Mouse (Mus musculus): ENCODE data around the gene Gm1113. TPM values are rescaled to one million over a fixed set of nuclear protein-coding genes. Genes with fewer than 3 reads are reported as not detected.
A peak's percentile ranks its signal among the peaks of the same experiment; 100 is the strongest.

The Gm1113 gene
- total and polyA plus RNA-seq, 2 experiments from 2014 or later: not detected

GRCm38 (mm10) chr9:35556494-35557102, 38.5 kb upstream of the Gm1113 start:
- peaks cover 18% of the 10 kb centered on the region for H3K36me3 ChIP-seq (ENCODE audit: insufficient read depth)
- whole genome bisulfite sequencing: 68% methylated on average over 12 of the region's 12 CpGs
- H3K9me3 ChIP-seq (ENCODE audit: low read length): no peaks in the 10 kb centered on the region
- DNase-seq: no peak
- TF ChIP-seq CTCF (IDR thresholded peaks at IDR 0.05; ENCODE audit: low read depth): no peak
- ATAC-seq: no peak
- H3K9ac ChIP-seq: no peak overlapping the region
- no peak overlapping the region for H3K4me2 ChIP-seq (ENCODE audit: low read depth)
- peaks cover 8% of the 10 kb centered on the region; the same call in 1 of the 2 replicates for H3K4me1 ChIP-seq (ENCODE audit: insufficient read depth)
- H3K27me3 ChIP-seq (ENCODE audit: insufficient read depth, low read length): no peaks in the 10 kb centered on the region
- H3K4me3 ChIP-seq (ENCODE audit: low read depth, low read length): no peak overlapping the region
- no peak overlapping the region for H3K27ac ChIP-seq (ENCODE audit: low read depth, low read length)

GRCm38 (mm10) chr9:35548455-35548854, 30.4 kb upstream of the Gm1113 start:
- ATAC-seq (no peak), DNase-seq (no peak)
- no peak overlapping the region for H3K4me2 ChIP-seq (ENCODE audit: low read depth)
- no peak for TF ChIP-seq CTCF (IDR thresholded peaks at IDR 0.05; ENCODE audit: low read depth)
- H3K27me3 ChIP-seq (ENCODE audit: insufficient read depth, low read length): no peaks in the 10 kb centered on the region
- 84% methylated on average over 9 of the region's 9 CpGs for WGBS
- no peaks in the 10 kb centered on the region for H3K9me3 ChIP-seq (ENCODE audit: low read length)
- H3K27ac ChIP-seq (ENCODE audit: low read depth, low read length): no peak overlapping the region
- no peak overlapping the region for H3K9ac ChIP-seq
- no peak overlapping the region for H3K4me3 ChIP-seq (ENCODE audit: low read depth, low read length)
- H3K4me1 ChIP-seq (ENCODE audit: insufficient read depth): no peaks in the 10 kb centered on the region
- H3K36me3 ChIP-seq (ENCODE audit: insufficient read depth): peaks cover 34% of the 10 kb centered on the region

- WGBS: 83% methylated on average over 9 of the region's 9 CpGs
Observed at GRCm38 (mm10) chr9:35546745-35547144, 28.7 kb upstream of the Gm1113 start.

DNA sequence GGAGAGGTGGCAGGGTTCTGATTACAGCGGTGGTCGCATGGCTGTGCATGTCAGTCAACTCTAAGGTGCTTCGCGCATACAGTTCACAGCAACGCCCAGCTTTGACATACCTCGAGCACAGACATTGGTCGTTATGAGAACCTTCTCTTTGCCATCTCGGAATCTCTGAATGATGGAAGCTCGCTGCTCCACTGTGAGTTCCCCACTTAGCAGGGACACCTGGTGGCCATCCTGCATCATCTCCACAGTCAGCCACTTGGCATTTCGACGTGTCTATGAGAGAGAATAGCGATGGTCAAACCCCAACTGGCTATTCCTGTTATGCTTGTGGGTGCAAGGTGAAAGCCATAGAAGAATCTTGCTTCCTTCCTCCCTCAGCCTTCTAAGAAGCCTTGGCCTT, 27.6 kb upstream of the Gm1113 start:
- ATAC-seq: 0 out of 2 replicates have a peak, but pooled peaks have one; percentile 30
- WGBS: 74% methylated on average over 12 of the region's 12 CpGs

More at GRCm38 (mm10) chr9:35546745-35547144, 28.7 kb upstream of the Gm1113 start:
- no peak overlapping the region for H3K4me2 ChIP-seq (ENCODE audit: low read depth)
- H3K4me3 ChIP-seq (ENCODE audit: low read depth, low read length): no peak overlapping the region
- no peaks in the 10 kb centered on the region for H3K9me3 ChIP-seq (ENCODE audit: low read length)
- DNase-seq (no peak), ATAC-seq (no peak)
- H3K9ac ChIP-seq: no peak overlapping the region
- no peaks in the 10 kb centered on the region for H3K4me1 ChIP-seq (ENCODE audit: insufficient read depth)
- peaks cover 27% of the 10 kb centered on the region for H3K36me3 ChIP-seq (ENCODE audit: insufficient read depth)
- TF ChIP-seq CTCF (IDR thresholded peaks at IDR 0.05; ENCODE audit: low read depth): no peak
- H3K27ac ChIP-seq (ENCODE audit: low read depth, low read length): no peak overlapping the region
- H3K27me3 ChIP-seq (ENCODE audit: insufficient read depth, low read length): no peaks in the 10 kb centered on the region

GRCm38 (mm10) chr9:35544666-35545065, 26.6 kb upstream of the Gm1113 start:
- peaks cover 23% of the 10 kb centered on the region for H3K36me3 ChIP-seq (ENCODE audit: insufficient read depth)
- WGBS: 78% methylated on average over 2 of the region's 2 CpGs
- TF ChIP-seq CTCF (IDR thresholded peaks at IDR 0.05; ENCODE audit: low read depth): no peak
- no peak overlapping the region for H3K27ac ChIP-seq (ENCODE audit: low read depth, low read length)
- H3K4me1 ChIP-seq (ENCODE audit: insufficient read depth): no peaks in the 10 kb centered on the region
- H3K27me3 ChIP-seq (ENCODE audit: insufficient read depth, low read length): no peaks in the 10 kb centered on the region
- H3K4me3 ChIP-seq (ENCODE audit: low read depth, low read length): no peak overlapping the region
- DNase-seq: no peak
- H3K9me3 ChIP-seq (ENCODE audit: low read length): no peaks in the 10 kb centered on the region
- H3K9ac ChIP-seq: no peak overlapping the region
- H3K4me2 ChIP-seq (ENCODE audit: low read depth): no peak overlapping the region
- ATAC-seq: no peak

More for the DNA sequence above, 27.6 kb upstream of the Gm1113 start:
- H3K27ac ChIP-seq (ENCODE audit: low read depth, low read length): no peak overlapping the region
- H3K27me3 ChIP-seq (ENCODE audit: insufficient read depth, low read length): no peaks in the 10 kb centered on the region
- H3K9me3 ChIP-seq (ENCODE audit: low read length): no peaks in the 10 kb centered on the region
- no peak overlapping the region for H3K4me3 ChIP-seq (ENCODE audit: low read depth, low read length)
- no peak overlapping the region for H3K4me2 ChIP-seq (ENCODE audit: low read depth)
- TF ChIP-seq CTCF (IDR thresholded peaks at IDR 0.05; ENCODE audit: low read depth): peak; percentile 56
- H3K4me1 ChIP-seq (ENCODE audit: insufficient read depth): no peaks in the 10 kb centered on the region
- DNase-seq: no peak
- peaks cover 24% of the 10 kb centered on the region for H3K36me3 ChIP-seq (ENCODE audit: insufficient read depth)
- no peak overlapping the region for H3K9ac ChIP-seq

DNA sequence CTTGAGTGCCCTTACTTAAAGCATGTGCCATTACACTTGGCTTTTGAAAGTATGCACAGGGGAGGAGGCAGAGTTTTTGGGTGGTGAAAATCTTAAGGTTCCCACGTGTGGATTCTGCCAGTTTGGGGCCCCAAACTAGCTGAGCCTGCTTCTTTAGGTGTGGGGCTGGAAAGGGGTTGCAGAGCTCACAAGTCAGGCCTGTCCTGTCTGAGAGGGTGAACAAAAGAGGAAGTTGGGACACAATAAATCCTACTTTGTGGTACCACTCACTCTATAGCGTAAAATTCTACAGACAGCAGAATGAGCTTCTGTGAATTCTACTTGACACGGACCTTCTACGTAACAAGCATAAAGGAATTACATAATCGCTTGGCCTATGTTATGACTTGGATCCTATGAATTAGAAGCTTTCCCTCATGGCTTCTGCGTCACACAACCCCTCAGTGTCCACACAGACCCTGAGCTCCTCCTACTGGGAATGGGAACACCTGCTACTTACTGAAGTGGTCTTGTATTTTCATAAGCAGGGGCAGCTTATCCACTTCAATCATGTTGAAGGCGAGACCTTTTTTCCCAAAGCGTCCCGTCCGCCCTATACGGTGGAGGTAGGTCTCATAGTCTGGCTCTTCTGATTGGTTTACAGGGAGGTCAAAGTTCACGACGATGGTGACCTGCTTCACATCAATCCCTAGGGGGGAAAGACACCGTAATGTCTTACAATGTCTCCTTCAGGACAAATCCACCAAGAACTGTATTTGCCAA, 25.2 kb upstream of the Gm1113 start:
- H3K9me3 ChIP-seq (ENCODE audit: low read length): no peaks in the 10 kb centered on the region
- H3K4me1 ChIP-seq (ENCODE audit: insufficient read depth): no peaks in the 10 kb centered on the region
- no peak for TF ChIP-seq CTCF (IDR thresholded peaks at IDR 0.05; ENCODE audit: low read depth)
- no peaks in the 10 kb centered on the region for H3K27me3 ChIP-seq (ENCODE audit: insufficient read depth, low read length)
- no peak overlapping the region for H3K4me2 ChIP-seq (ENCODE audit: low read depth)
- ATAC-seq (no peak), DNase-seq (no peak)
- H3K36me3 ChIP-seq (ENCODE audit: insufficient read depth): peaks cover 23% of the 10 kb centered on the region
- H3K4me3 ChIP-seq (ENCODE audit: low read depth, low read length): no peak overlapping the region
- 87% methylated on average over 14 of the region's 14 CpGs for WGBS
- no peak overlapping the region for H3K27ac ChIP-seq (ENCODE audit: low read depth, low read length)
- H3K9ac ChIP-seq: no peak overlapping the region

- no peak for TF ChIP-seq CTCF (IDR thresholded peaks at IDR 0.05; ENCODE audit: low read depth)
Observed at GRCm38 (mm10) chr9:35541941-35542340, 23.9 kb upstream of the Gm1113 start.

More at GRCm38 (mm10) chr9:35541941-35542340, 23.9 kb upstream of the Gm1113 start:
- Histone ChIP-seq H3K9me3 (ENCODE audit: low read length) (no peaks in the 10 kb centered on the region), H3K4me2 (ENCODE audit: low read depth) (no peak overlapping the region), H3K27ac (ENCODE audit: low read depth, low read length) (no peak overlapping the region), H3K4me3 (ENCODE audit: low read depth, low read length) (no peak overlapping the region), H3K4me1 (ENCODE audit: insufficient read depth) (no peaks in the 10 kb centered on the region), H3K36me3 (ENCODE audit: insufficient read depth) (peaks cover 23% of the 10 kb centered on the region), H3K9ac (no peak overlapping the region), H3K27me3 (ENCODE audit: insufficient read depth, low read length) (no peaks in the 10 kb centered on the region)
- WGBS: 73% methylated on average over 6 of the region's 6 CpGs
- ATAC-seq (no peak), DNase-seq (no peak)

All from forebrain, postnatal 0 days (tissue).